In genomic region chr6:36808306-36809058, GRCm38 (mm10) we compare ENCODE assay signal across 9 mouse cellular contexts. TPM values are rescaled to one million over a fixed set of nuclear protein-coding genes. Genes with fewer than 3 reads are reported as not detected.
A peak's percentile ranks its signal among the peaks of the same experiment; 100 is the strongest.
DNase-seq lines count a peak whose midpoint lies in the region; ATAC-seq and TF ChIP-seq lines count a peak whose summit lies in the region.
"Had no signal": no experiment of that assay in that cellular context is flagged by ENCODE, and none has a peak within 500 bp of the region (broad histone marks: within the 10 kb centered on the region; RNA-seq: fewer than 3 reads in every experiment).

No protein-coding gene starts in this region.

- H3K4me2 ChIP-seq in intestine, embryonic 14.5 days (ENCODE audit: low read length), result peak overlapping the region; percentile 68
- peak overlapping the region; percentile 66 for H3K4me2 ChIP-seq in neural tube, embryonic 15.5 days

- 38% methylated on average over 7 of the region's 7 CpGs for WGBS in intestine, embryonic 14.5 days
- 20% methylated on average over 7 of the region's 7 CpGs for WGBS in neural tube, embryonic 15.5 days

- no peaks in the 10 kb centered on the region for H3K27me3 ChIP-seq in intestine, embryonic 14.5 days (replicated peaks; ENCODE audit: control insufficient read depth, insufficient read depth, low read length)
- no peaks in the 10 kb centered on the region for H3K27me3 ChIP-seq in neural tube, embryonic 15.5 days (replicated peaks)

- no peaks in the 10 kb centered on the region for H3K9me3 ChIP-seq in intestine, embryonic 14.5 days (ENCODE audit: control insufficient read depth, low read length)
- H3K9me3 ChIP-seq in neural tube, embryonic 15.5 days (replicated peaks), result no peaks in the 10 kb centered on the region

- no peak for ATAC-seq in intestine, embryonic 14.5 days (replicated peaks; ENCODE audit: low FRiP score, low TSS enrichment, low read depth)
- ATAC-seq in neural tube, embryonic 15.5 days (ENCODE audit: low FRiP score), result no peak

- intact Hi-C loops in left cerebral cortex, adult 2 months (cut with DNase I), result loop anchor here (2.0 to 5.0 kb wide), 3 partner anchors 32 to 66 kb away; no protein-coding TSS in a partner anchor
- intact Hi-C loops in left cerebral cortex, postnatal 25 days (cut with DNase I), result loop anchor here (2.0 kb wide), 2 partner anchors 32 to 94 kb away; no protein-coding TSS in a partner anchor

- no peak for DNase-seq in left cerebral cortex, adult 2 months (ENCODE audit: extremely low spot score in 1 of 2, low spot score in 2 of 2)
- no peak for DNase-seq in left cerebral cortex, postnatal 25 days (ENCODE audit: low spot score in 2 of 2)
- DNase-seq in intestine, embryonic 14.5 days (ENCODE audit: low spot score), result no peak
- DNase-seq in frontal cortex, postnatal 10 days (ENCODE audit: low spot score in 2 of 2), result no peak
- no peak for DNase-seq in layer of hippocampus, postnatal 25 days (ENCODE audit: extremely low spot score in 1 of 2, low spot score in 1 of 2)
- DNase-seq: thymus, postnatal 14 days had no signal

- peak overlapping the region; percentile 86 for H3K4me3 ChIP-seq in left cerebral cortex, adult 2 months
- peak overlapping the region; percentile 50 for H3K4me3 ChIP-seq in embryonic fibroblast, embryonic 13.5 days (ENCODE audit: insufficient read depth, low read length)
- H3K4me3 ChIP-seq in intestine, embryonic 14.5 days (ENCODE audit: low read depth, low read length), result peak overlapping the region; percentile 64
- H3K4me3 ChIP-seq in neural tube, embryonic 15.5 days (replicated peaks), result peak overlapping the region; percentile 72

- peak overlapping the region; percentile 96 for H3K27ac ChIP-seq in left cerebral cortex, adult 2 months
- H3K27ac ChIP-seq in embryonic fibroblast, embryonic 13.5 days (ENCODE audit: insufficient read depth, low read length), result peak overlapping the region; percentile 74
- H3K27ac ChIP-seq in intestine, embryonic 14.5 days (ENCODE audit: low read depth), result peak overlapping the region; percentile 81
- H3K27ac ChIP-seq in neural tube, embryonic 15.5 days (replicated peaks), result peak overlapping the region; percentile 89

- TF ChIP-seq POLR2A in embryonic fibroblast, embryonic 13.5 days (IDR thresholded peaks at IDR 0.05; ENCODE audit: low read depth, low read length), result peak; percentile 4; the same call in 1 of the 2 replicates

- TF ChIP-seq CTCF in left cerebral cortex, adult 2 months (IDR thresholded peaks at IDR 0.05), result no peak
- TF ChIP-seq CTCF in embryonic fibroblast, embryonic 13.5 days (IDR thresholded peaks at IDR 0.05; ENCODE audit: borderline replicate concordance, insufficient read depth, low read length), result no peak

- peaks cover 4% of the 10 kb centered on the region; the same call in 1 of the 2 replicates for H3K4me1 ChIP-seq in embryonic fibroblast, embryonic 13.5 days (ENCODE audit: control insufficient read depth, insufficient read depth, low read length)
- peaks cover 8% of the 10 kb centered on the region; the same call in 1 of the 2 replicates for H3K4me1 ChIP-seq in intestine, embryonic 14.5 days (replicated peaks; ENCODE audit: control insufficient read depth, insufficient read depth, low read length)
- peaks cover 37% of the 10 kb centered on the region for H3K4me1 ChIP-seq in neural tube, embryonic 15.5 days

- H3K9ac ChIP-seq in intestine, embryonic 14.5 days (ENCODE audit: low read length), result peak overlapping the region; percentile 72
- peak overlapping the region; percentile 76 for H3K9ac ChIP-seq in neural tube, embryonic 15.5 days (replicated peaks)

- H3K36me3 ChIP-seq in intestine, embryonic 14.5 days (ENCODE audit: control insufficient read depth, insufficient read depth, low read length), result peaks cover 11% of the 10 kb centered on the region
- H3K36me3 ChIP-seq in neural tube, embryonic 15.5 days, result no peaks in the 10 kb centered on the region; the same call in 1 of the 2 replicates

RNA-seq across cellular contexts. Expression of gene Ptn, which starts 1.5 kb away (rescaled TPM):
- total RNA-seq in left cerebral cortex, adult 2 months (2021), result 100 to 1,000 TPM; 358 to 392 TPM
- 100 to 1,000 TPM; 440 to 472 TPM for total RNA-seq in left cerebral cortex, postnatal 25 days (2021)
- 706 and 1,598 TPM in 2 replicates for polyA plus RNA-seq in embryonic fibroblast, embryonic 13.5 days (2011; ENCODE audit: insufficient read length, low read depth, missing spikeins)
- 332 and 353 TPM in 2 replicates for polyA plus RNA-seq in intestine, embryonic 14.5 days (2014; fragmentation: Nextera tagmentation; extraction: Ambion mirVana)
- 623 and 715 TPM in 2 replicates for polyA plus RNA-seq in neural tube, embryonic 15.5 days (2015; fragmentation: Nextera tagmentation; extraction: Ambion mirVana)
- 100 to 1,000 TPM; 253 to 267 TPM for total RNA-seq in layer of hippocampus, postnatal 25 days (2021)
- total RNA-seq: MEL had no signal
